Mouse (Mus musculus) heart, embryonic 11.5 days (tissue): ENCODE measurements around the gene Urod. TPM values are rescaled to one million over a fixed set of nuclear protein-coding genes. Genes with fewer than 3 reads are reported as not detected.

Source experiments
- ATAC-seq: fragments of 200-750 bp; cut with Nextera tagmentation; replicated peaks from 2 replicates; pipeline ENCODE4 v1.8.0; 2017; ENCODE audit warnings: moderate library complexity; ENCODE audit not compliant: insufficient number of reproducible peaks, low FRiP score, low TSS enrichment
- H3K27ac ChIP-seq: fragments of 300-500 bp; sonication (generic); 2 replicates; pipeline ENCODE4 v1.5.1; 2014; ENCODE audit warnings: mild to moderate bottlenecking, low read depth, low read length
- H3K27me3 ChIP-seq: fragments of 300-500 bp; sonication (generic); 2 replicates; pipeline ENCODE4 v1.6.1; 2014; ENCODE audit warnings: mild to moderate bottlenecking, low read length, mixed read lengths; ENCODE audit not compliant: control insufficient read depth, insufficient read depth
- H3K36me3 ChIP-seq: fragments of 300-500 bp; sonication (generic); 2 replicates; pipeline ENCODE4 v1.6.1; 2014; ENCODE audit warnings: mild to moderate bottlenecking, low read length, moderate library complexity, mixed read lengths; ENCODE audit not compliant: control insufficient read depth, insufficient read depth
- H3K4me1 ChIP-seq: fragments of 300-500 bp; sonication (generic); 2 replicates; pipeline ENCODE4 v1.6.1; 2014; ENCODE audit warnings: low read length; ENCODE audit not compliant: control insufficient read depth, insufficient read depth
- H3K4me2 ChIP-seq: fragments of 300-500 bp; sonication (generic); 2 replicates; pipeline ENCODE4 v1.6.1; 2014; ENCODE audit warnings: mild to moderate bottlenecking, moderate library complexity
- H3K4me3 ChIP-seq: fragments of 300-500 bp; sonication (generic); 2 replicates; pipeline ENCODE4 v1.5.1; 2014; ENCODE audit warnings: low read depth, low read length
- H3K9ac ChIP-seq: fragments of 300-500 bp; sonication (generic); 2 replicates; pipeline ENCODE4 v1.6.1; 2014; ENCODE audit warnings: mild to moderate bottlenecking, low read depth, low read length, moderate library complexity
- H3K9me3 ChIP-seq: fragments of 300-500 bp; sonication (generic); replicated peaks from 2 replicates; pipeline ENCODE4 v1.6.1; 2016; ENCODE audit warnings: low read length; ENCODE audit not compliant: control insufficient read depth
- WGBS: fragments of 180-500 bp; shearing (Covaris S2); extraction: QIAGEN DNeasy Blood & Tissue Kit; methylation state at CpG from one replicate; pipeline ENCODE4 v1.1.7; 2014; ENCODE audit not compliant: insufficient replicate concordance; 5-methylcytosine and 5-hydroxymethylcytosine counted together
- polyA plus RNA-seq: library from polyadenylated mRNA; unstranded; fragments of >200 nt; fragmentation: Nextera tagmentation; extraction: Ambion mirVana; gene quantifications from 2 replicates; pipeline ENCODE4 v1.2.1, GENCODE M21; 2014

Urod gene
- polyA plus RNA-seq, 1 experiment from 2014 or later: 140 TPM

DNA sequence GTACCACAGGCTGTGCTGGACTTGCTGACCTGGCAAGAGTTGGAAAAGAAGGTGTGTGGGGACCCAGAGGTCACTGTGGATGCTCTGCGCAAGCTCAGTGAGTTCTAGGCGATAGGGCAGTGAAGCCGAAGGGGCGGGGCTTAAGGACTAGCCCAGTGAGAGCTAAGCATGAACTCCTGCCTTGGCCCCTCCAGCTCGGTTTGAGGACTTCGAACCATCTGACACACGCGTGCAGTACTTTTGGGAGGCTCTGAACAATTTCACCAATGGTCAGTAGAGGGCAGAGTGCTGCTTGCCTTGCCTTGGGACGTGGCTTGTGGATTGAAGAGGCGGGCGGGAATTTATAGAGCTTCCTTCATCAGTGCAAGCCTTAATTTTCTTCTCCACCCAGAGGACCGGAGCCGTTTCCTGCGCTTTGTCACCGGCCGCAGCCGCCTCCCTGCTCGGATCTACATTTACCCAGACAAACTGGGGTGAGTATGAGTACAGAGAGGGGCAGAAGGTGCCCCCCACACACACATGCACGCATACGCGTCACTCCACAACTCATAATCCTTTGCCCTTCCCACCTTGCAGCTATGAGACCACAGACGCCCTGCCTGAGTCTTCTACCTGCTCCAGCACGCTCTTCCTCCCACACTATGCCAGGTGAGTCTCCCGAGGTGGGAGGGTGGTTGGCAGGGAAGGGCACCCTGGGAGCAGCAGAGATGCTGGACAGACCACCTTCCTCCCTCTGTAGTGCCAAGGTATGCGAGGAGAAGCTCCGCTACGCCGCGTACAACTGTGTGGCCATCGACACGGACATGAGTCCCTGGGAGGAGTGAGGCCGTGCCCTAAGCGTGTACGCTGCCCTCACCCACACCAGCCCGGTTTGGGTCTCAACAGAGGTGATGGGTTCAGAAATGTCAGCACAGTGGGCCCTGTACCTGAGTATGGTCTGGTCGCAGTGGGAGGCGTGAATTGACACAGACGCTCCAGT is 8.6 kb upstream of the Urod start:
- Histone ChIP-seq H3K4me2 (no peak overlapping the region), H3K27me3 (no peaks in the 10 kb centered on the region), H3K27ac (no peak overlapping the region), H3K9me3 (no peaks in the 10 kb centered on the region), H3K4me1 (no peaks in the 10 kb centered on the region), H3K9ac (0 out of 2 replicates have a peak overlapping the region, but pooled peaks have one; percentile 18), H3K36me3 (peaks cover 3% of the 10 kb centered on the region; the same call in 1 of the 2 replicates), H3K4me3 (no peak overlapping the region)
- WGBS: 52% methylated on average over 38 of the region's 38 CpGs
- peak; percentile 25; the same call in 1 of the 2 replicates for ATAC-seq

DNA sequence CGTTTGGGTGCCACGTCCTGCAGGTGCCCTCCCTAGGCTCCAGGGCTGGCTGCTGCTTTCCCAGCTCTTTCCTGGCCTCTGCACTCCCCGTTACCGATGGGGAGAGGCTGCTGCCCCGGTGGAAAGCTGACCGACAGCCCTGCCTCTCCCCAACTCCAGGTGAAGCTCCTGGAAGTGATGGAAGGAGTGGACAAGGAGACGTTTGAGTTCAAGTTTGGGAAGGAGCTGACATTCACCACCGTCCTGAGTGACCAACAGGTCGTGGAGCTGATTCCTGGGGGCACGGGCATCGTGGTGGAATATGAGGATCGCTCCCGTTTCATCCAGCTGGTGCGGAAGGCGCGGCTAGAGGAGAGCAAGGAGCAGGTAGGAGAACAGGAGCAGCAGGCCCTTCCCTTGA is 7.7 kb upstream of the Urod start:
- Histone ChIP-seq H3K36me3 (peaks cover 3% of the 10 kb centered on the region; the same call in 1 of the 2 replicates), H3K4me2 (no peak overlapping the region), H3K27me3 (no peaks in the 10 kb centered on the region), H3K9me3 (no peaks in the 10 kb centered on the region), H3K27ac (no peak overlapping the region), H3K4me1 (no peaks in the 10 kb centered on the region), H3K9ac (no peak overlapping the region), H3K4me3 (no peak overlapping the region)
- no peak for ATAC-seq
- 89% methylated on average over 16 of the region's 16 CpGs for WGBS

DNA sequence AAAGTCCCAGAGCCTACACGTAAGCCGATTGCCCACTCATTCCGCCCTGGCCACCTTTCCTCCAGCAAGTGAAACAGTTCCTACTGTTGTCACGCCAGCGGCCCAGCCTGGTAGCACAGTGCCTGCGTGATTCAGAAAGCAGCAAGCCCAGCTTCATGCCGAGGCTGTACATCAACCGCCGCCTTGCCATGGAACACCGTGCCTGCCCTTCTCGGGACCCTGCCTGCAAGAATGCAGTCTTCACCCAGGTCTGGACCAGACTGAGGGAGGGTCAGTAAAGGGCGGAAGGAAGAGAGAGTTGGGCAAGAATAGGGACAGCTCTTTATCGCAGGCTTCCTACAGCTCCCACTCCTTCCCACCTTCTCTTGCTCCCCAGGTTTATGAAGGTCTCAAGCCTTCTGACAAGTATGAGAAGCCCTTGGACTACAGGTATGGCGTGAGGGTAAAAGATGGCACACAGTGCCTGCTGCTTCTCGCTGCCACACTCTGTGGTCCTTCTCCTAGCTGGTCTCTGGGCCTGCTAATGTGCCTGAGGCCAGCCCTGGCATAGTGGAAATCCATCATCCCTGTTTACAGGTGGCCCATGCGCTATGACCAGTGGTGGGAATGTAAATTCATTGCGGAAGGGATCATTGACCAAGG is 5.4 kb upstream of the Urod start:
- no peaks in the 10 kb centered on the region for H3K27me3 ChIP-seq
- WGBS: 89% methylated on average over 17 of the region's 17 CpGs
- no peak overlapping the region for H3K27ac ChIP-seq
- peaks cover 6% of the 10 kb centered on the region; the same call in 1 of the 2 replicates for H3K4me1 ChIP-seq
- no peak for ATAC-seq
- H3K4me3 ChIP-seq: no peak overlapping the region
- no peak overlapping the region for H3K9ac ChIP-seq
- no peak overlapping the region for H3K4me2 ChIP-seq
- peaks cover 3% of the 10 kb centered on the region; the same call in 1 of the 2 replicates for H3K36me3 ChIP-seq
- no peaks in the 10 kb centered on the region for H3K9me3 ChIP-seq

DNA sequence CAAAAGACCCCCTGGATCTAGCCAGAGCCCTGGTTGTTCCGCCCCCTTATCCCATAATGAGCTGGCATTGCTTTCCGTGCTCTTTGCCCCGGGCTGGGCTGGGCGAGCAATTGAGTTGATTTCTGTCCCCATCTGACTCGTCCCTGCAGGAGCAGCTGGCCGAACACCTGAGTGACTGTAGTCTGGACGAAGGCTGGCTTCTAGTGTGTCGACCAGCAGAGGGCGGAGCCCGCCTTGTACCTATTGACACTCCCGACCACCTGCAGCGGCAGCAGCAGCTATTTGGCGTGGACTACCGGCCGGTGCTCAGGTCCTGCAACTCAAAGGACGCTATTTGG is 1.6 kb upstream of the Urod start:
- Histone ChIP-seq H3K9me3 (no peaks in the 10 kb centered on the region), H3K4me3 (peak overlapping the region; percentile 81), H3K4me1 (peaks cover 12% of the 10 kb centered on the region; the same call in 1 of the 2 replicates), H3K4me2 (peak overlapping the region; percentile 85), H3K27me3 (no peaks in the 10 kb centered on the region), H3K27ac (no peak overlapping the region), H3K9ac (peak overlapping the region; percentile 71), H3K36me3 (peaks cover 3% of the 10 kb centered on the region; the same call in 1 of the 2 replicates)
- WGBS: 1% methylated on average over 16 of the region's 16 CpGs
- ATAC-seq: no peak

DNA sequence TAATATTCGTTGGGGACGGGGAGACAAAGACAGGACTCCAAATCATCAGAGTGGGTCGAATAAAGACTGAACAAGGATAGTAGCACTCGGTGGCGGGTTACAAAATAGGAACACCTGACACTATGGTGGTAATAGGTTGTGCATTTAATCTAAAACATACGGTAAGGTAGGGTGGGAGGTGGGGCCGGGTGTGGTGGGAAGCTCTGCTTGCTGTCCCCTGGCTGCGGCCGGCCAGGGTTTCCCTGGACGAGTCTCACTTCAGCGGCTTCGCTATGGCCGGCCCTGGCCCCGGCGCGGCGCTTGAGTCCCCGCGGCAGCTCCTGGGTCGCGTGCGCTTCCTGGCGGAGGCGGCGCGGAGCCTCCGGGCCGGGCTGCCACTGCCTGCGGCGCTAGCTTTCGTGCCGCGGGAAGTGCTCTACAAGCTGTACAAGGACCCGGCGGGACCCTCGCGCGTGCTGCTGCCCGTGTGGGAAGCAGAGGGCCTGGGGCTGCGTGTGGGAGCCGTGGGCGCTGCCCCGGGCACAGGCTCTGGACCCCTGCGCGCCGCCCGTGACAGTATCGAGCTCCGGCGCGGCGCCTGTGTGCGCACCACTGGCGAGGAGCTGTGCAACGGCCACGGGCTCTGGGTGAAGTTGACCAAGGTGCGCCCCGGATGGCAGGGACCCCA is 1.1 kb upstream of the Urod start, which contains the start of gene Hectd3:
TSS of gene Hectd3 (plus strand) at position 187 of the 667 bp plus-strand sequence.
- no peaks in the 10 kb centered on the region for H3K27me3 ChIP-seq
- peak within 1 kb of the TSS; percentile 85 for H3K4me2 ChIP-seq
- peak; percentile 47; the same call in 1 of the 2 replicates for ATAC-seq
- H3K4me1 ChIP-seq: peaks cover 12% of the 10 kb centered on the region; the same call in 1 of the 2 replicates
- peak within 1 kb of the TSS; percentile 76; the same call in 1 of the 2 replicates for H3K27ac ChIP-seq
- peak within 1 kb of the TSS; percentile 81 for H3K4me3 ChIP-seq
- H3K9ac ChIP-seq: peak within 1 kb of the TSS; percentile 73
- WGBS: under 1% methylated on average over 50 of the region's 58 CpGs
- H3K9me3 ChIP-seq: no peaks in the 10 kb centered on the region
- peaks cover 3% of the 10 kb centered on the region; the same call in 1 of the 2 replicates for H3K36me3 ChIP-seq

DNA sequence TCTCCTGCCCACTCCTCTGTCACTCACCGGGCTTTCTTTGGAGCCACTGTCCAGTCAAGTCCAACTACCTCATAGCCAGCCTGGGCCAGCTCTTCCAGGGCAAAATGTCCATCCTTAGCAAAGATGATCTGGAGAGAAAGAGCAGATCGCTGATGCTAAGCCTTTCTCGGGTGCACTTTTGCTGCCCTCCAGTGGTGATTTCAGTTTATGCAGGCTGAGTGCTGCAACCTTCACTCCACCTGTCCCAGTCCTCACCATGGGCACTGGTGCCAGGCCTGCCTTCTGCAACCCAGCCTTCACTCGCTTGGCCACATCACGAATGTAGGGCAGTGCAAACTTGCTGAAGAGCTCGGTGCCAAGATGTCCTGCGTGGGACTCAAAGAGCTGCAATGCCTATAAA is 2.8 kb downstream of the Urod start:
- H3K36me3 ChIP-seq: no peaks in the 10 kb centered on the region; the same call in 1 of the 2 replicates
- no peak overlapping the region for H3K4me2 ChIP-seq
- H3K4me1 ChIP-seq: peaks cover 12% of the 10 kb centered on the region; the same call in 1 of the 2 replicates
- H3K9me3 ChIP-seq: no peaks in the 10 kb centered on the region
- H3K4me3 ChIP-seq: no peak overlapping the region
- H3K27ac ChIP-seq: no peak overlapping the region
- H3K9ac ChIP-seq: no peak overlapping the region
- WGBS: 12% methylated on average over 7 of the region's 7 CpGs
- ATAC-seq: no peak
- no peaks in the 10 kb centered on the region for H3K27me3 ChIP-seq

DNA sequence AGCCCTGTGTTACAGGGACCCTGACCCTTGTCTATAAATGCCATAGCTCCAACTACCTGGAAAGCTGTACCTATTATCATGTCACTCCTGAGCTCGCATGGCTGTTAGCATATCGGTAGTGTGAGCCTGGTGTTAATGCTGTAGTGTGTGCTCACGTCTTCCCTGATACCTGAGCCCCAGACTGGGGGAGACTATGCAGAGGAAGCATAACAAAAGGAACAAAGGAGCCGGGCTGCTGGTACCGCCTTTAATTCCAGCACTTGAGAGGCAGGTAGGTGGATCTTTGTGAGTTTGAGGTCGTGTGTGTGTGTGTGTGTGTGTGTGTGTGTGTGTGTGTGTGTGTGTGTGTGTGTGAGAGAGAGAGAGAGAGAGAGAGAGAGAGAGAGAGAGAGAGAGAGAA is 4.5 kb downstream of the Urod start:
- no peaks in the 10 kb centered on the region; the same call in 1 of the 2 replicates for H3K36me3 ChIP-seq
- H3K27me3 ChIP-seq: no peaks in the 10 kb centered on the region
- no peak overlapping the region for H3K4me2 ChIP-seq
- 73% methylated on average over 6 of the region's 6 CpGs for WGBS
- no peaks in the 10 kb centered on the region for H3K9me3 ChIP-seq
- no peak overlapping the region for H3K4me3 ChIP-seq
- no peak for ATAC-seq
- peaks cover 6% of the 10 kb centered on the region; the same call in 1 of the 2 replicates for H3K4me1 ChIP-seq
- H3K27ac ChIP-seq: no peak overlapping the region
- H3K9ac ChIP-seq: no peak overlapping the region

DNA sequence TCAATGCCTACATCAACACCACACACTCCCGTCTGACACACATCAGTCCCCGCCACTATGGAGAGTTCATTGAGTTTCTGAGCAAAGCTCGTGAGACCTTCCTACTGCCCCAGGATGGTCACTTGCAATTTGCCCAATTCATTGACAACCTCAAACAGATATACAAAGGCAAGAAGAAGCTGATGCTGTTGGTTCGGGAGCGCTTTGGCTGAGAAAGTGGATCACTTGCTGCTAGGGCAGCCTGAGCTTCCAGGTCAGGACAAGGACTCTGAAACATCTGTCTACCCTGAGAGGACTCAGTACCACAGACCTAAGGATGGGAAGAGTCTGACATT is 7.1 kb downstream of the Urod start:
- Histone ChIP-seq H3K27me3 (no peaks in the 10 kb centered on the region), H3K9me3 (no peaks in the 10 kb centered on the region), H3K4me1 (no peaks in the 10 kb centered on the region), H3K36me3 (no peaks in the 10 kb centered on the region; the same call in 1 of the 2 replicates), H3K9ac (no peak overlapping the region), H3K4me3 (no peak overlapping the region), H3K4me2 (no peak overlapping the region), H3K27ac (no peak overlapping the region)
- no peak; the same call in 1 of the 2 replicates for ATAC-seq
- WGBS: 67% methylated on average over 5 of the region's 5 CpGs
